Mouse (Mus musculus) C2C12 (cell line): ENCODE measurements around the gene Prkcq. TPM values are rescaled to one million over a fixed set of nuclear protein-coding genes. Genes with fewer than 3 reads are reported as not detected.
"Not testable (repeated sequence)": the region's sequence is repeated elsewhere in the genome, so short reads cannot be mapped to it uniquely, and the experiment has no call there.

Experiments used
- H3K27me3 ChIP-seq: one replicate; pipeline ENCODE4 v1.6.1; 2011; ENCODE audit not compliant: control insufficient read depth, insufficient read depth, insufficient read length
- H3K36me3 ChIP-seq: one replicate; pipeline ENCODE4 v1.6.1; 2011; ENCODE audit not compliant: control insufficient read depth, insufficient read depth
- H3K4me3 ChIP-seq: one replicate; pipeline ENCODE4 v1.5.1; 2011; ENCODE audit warnings: mild to moderate bottlenecking, control low read depth; ENCODE audit not compliant: poor library complexity, insufficient read depth, severe bottlenecking
- H3K79me2 ChIP-seq: one replicate; pipeline ENCODE4 v1.6.1; 2011; ENCODE audit not compliant: control insufficient read depth, insufficient read depth
- H3K79me3 ChIP-seq: one replicate; pipeline ENCODE4 v1.6.1; 2011; ENCODE audit warnings: low read depth, control low read depth
- H3ac ChIP-seq: one replicate; pipeline ENCODE3; 2011; ENCODE audit warnings: low read depth; ENCODE audit not compliant: control insufficient read depth, insufficient read length
- CEBPB ChIP-seq: IDR thresholded peaks from one replicate; pipeline ENCODE4 v1.6.1; 2011; ENCODE audit warnings: low read depth, mild to moderate bottlenecking, control low read depth, moderate library complexity
- CTCF ChIP-seq: IDR thresholded peaks from one replicate; pipeline ENCODE4 v1.5.1; 2011; ENCODE audit not compliant: control insufficient read depth, insufficient read depth, insufficient read length
- FOSL1 ChIP-seq: IDR thresholded peaks from one replicate; pipeline ENCODE4 v1.8.0; 2011; ENCODE audit warnings: mild to moderate bottlenecking, low read length; ENCODE audit not compliant: poor library complexity, insufficient read depth, severe bottlenecking
- MAX ChIP-seq: IDR thresholded peaks from one replicate; pipeline ENCODE4 v1.6.1; 2011; ENCODE audit warnings: mild to moderate bottlenecking, control low read depth
- MYOD1 ChIP-seq: IDR thresholded peaks from one replicate; pipeline ENCODE4 v1.6.1; 2011; ENCODE audit warnings: low read depth; ENCODE audit not compliant: control insufficient read depth, insufficient read length
- MYOG ChIP-seq: IDR thresholded peaks from one replicate; pipeline ENCODE4 v1.6.1; 2011; ENCODE audit not compliant: control insufficient read depth, insufficient read length; ENCODE audit errors: extremely low read depth
- USF1 ChIP-seq: IDR thresholded peaks from one replicate; pipeline ENCODE4 v1.6.1; 2011; ENCODE audit warnings: low read depth, mild to moderate bottlenecking, control low read depth, moderate library complexity
- polyA plus RNA-seq: library from polyadenylated mRNA; unstranded; fragments of >200 nt; fragmentation: generic; extraction: Trizol; gene quantifications from one replicate; pipeline ENCODE4 v1.2.1, GENCODE M21; 2012; ENCODE audit warnings: missing spikeins

The Prkcq gene
- polyA plus RNA-seq, 1 experiment, result 0.05 TPM

- H3K27me3 ChIP-seq, result peaks cover 7% of the 10 kb centered on the region
- no peaks in the 10 kb centered on the region for H3K79me2 ChIP-seq
- TF ChIP-seq USF1 (no peak), MYOG (no peak), CTCF (no peak), CEBPB (no peak), FOSL1 (no peak), MYOD1 (no peak), MAX (no peak)
- H3K4me3 ChIP-seq, result no peak overlapping the region
- H3K36me3 ChIP-seq, result no peaks in the 10 kb centered on the region
- no peaks in the 10 kb centered on the region for H3K79me3 ChIP-seq
- no peak overlapping the region for H3ac ChIP-seq
These were observed 160.6 kb downstream of the Prkcq start for GRCm38 (mm10) chr2:11332469-11332868.

GRCm38 (mm10) chr2:11333301-11334017, 161.6 kb downstream of the Prkcq start:
- Histone ChIP-seq H3K79me3 (no peaks in the 10 kb centered on the region), H3ac (no peak overlapping the region), H3K36me3 (no peaks in the 10 kb centered on the region), H3K79me2 (no peaks in the 10 kb centered on the region), H3K4me3 (no peak overlapping the region), H3K27me3 (peaks cover 5% of the 10 kb centered on the region)
- TF ChIP-seq CEBPB (no peak), CTCF (no peak)

- Histone ChIP-seq H3K36me3 (no peaks in the 10 kb centered on the region), H3ac (no peak overlapping the region), H3K79me2 (no peaks in the 10 kb centered on the region), H3K79me3 (no peaks in the 10 kb centered on the region), H3K27me3 (no peaks in the 10 kb centered on the region), H3K4me3 (no peak overlapping the region)
- TF ChIP-seq MAX, result no peak
- no peak for TF ChIP-seq USF1
- TF ChIP-seq MYOG, result no peak
- TF ChIP-seq CEBPB, result no peak
- TF ChIP-seq FOSL1, result no peak
- TF ChIP-seq MYOD1, result no peak
- no peak for TF ChIP-seq CTCF
These were observed 164.4 kb downstream of the Prkcq start for GRCm38 (mm10) chr2:11336320-11336719.

GRCm38 (mm10) chr2:11338931-11339839, 167.3 kb downstream of the Prkcq start:
- no peaks in the 10 kb centered on the region for H3K79me3 ChIP-seq
- H3K27me3 ChIP-seq, result no peaks in the 10 kb centered on the region
- no peaks in the 10 kb centered on the region for H3K79me2 ChIP-seq
- no peak overlapping the region for H3ac ChIP-seq
- H3K4me3 ChIP-seq, result no peak overlapping the region
- TF ChIP-seq FOSL1 (no peak), MAX (no peak), CEBPB (no peak), MYOD1 (no peak), USF1 (no peak), CTCF (no peak), MYOG (no peak)
- H3K36me3 ChIP-seq, result no peaks in the 10 kb centered on the region

GRCm38 (mm10) chr2:11344691-11345090, 172.8 kb downstream of the Prkcq start:
- Histone ChIP-seq H3K79me3 (no peaks in the 10 kb centered on the region), H3K27me3 (no peaks in the 10 kb centered on the region), H3K36me3 (no peaks in the 10 kb centered on the region), H3ac (no peak overlapping the region), H3K79me2 (no peaks in the 10 kb centered on the region), H3K4me3 (no peak overlapping the region)
- TF ChIP-seq MYOG (no peak), MYOD1 (no peak), FOSL1 (no peak), USF1 (no peak), MAX (no peak), CTCF (no peak), CEBPB (no peak)

GRCm38 (mm10) chr2:11346419-11346818, 174.5 kb downstream of the Prkcq start:
- not testable (repeated sequence) for H3ac ChIP-seq, H3K36me3 ChIP-seq, H3K4me3 ChIP-seq, H3K79me2 ChIP-seq, H3K79me3 ChIP-seq, H3K27me3 ChIP-seq
